Mouse (Mus musculus): ENCODE data around the gene Ly75.

Gene Ly75

DNA sequence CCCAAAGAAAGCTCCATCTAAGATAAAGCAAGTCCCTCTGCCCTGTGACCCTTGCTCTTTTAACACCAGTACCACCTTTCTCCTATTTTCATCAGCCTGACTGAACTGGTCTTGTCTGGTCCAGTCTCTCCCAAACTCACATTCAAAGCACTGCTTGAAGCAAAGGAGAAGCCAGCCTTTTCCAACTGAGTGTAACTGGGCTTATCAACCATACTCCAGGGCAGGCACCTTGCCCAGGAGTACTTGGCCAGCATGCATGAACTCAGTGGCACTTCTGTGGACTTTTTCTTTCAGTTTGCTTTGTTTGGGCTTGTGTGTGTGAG, 1.6 kb upstream of the Ly75 start:
- ChIA-PET POLR2A (interaction anchor here (0.6 to 10.8 kb wide), 51 partner anchors 9 to 850 kb away, joined by 3 to 239 read pairs (median 4); partner anchors contain the start of genes Baz2b (in 1 of the 4), March7 (in 1 of the 4), Pla2r1 (in 1 of the 4) and Tanc1 (in 1 of the 4)), CTCF (interaction anchor here in 3 of 4 experiments (0.6 to 1.8 kb wide), 4 partner anchors 10 to 30 kb away, joined by 3 to 6 read pairs (median 4); no protein-coding TSS in a partner anchor)

DNA sequence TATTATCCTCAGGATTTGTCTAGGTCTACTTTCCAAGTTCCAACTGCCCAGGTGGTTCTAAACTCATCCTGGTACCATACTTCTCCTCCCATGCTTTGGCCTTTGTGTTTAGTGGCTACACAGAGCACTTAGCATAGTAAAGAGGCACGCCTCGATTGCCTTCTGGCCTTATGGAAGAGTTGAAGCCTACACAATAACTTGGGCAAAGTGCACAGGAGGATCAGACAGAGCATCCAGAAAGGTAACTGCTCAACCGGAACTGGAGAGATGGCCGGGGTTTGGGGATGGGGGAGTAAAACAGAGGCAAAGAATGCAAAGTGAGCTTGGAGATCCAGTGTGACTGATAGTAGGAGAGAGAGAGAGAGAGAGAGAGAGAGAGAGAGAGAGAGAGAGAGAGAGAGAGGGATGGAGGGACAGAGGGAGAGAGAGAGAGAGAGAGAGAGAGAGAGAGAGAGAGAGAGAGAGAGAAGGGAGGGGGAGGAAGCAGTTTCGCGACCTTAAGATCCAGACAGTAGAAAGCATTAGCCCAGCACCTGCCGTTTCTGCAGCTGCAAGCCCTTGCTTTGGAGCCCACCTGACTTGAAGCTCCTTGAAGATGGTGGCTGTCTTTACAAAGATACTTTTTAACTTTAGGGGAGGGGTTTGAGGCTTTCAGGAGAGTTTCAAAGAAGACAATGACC, 1.1 kb upstream of the Ly75 start:
- POLR2A ChIA-PET, result interaction anchor here (0.6 to 10.8 kb wide), 69 partner anchors 8 to 1018 kb away, joined by 3 to 239 read pairs (median 4); partner anchors contain the start of genes Baz2b (in 1 of the 4), March7 (in 1 of the 4), Pla2r1 (in 1 of the 4) and Tanc1 (in 1 of the 4)
- CTCF ChIA-PET, result interaction anchor here in 2 of 4 experiments (0.6 to 1.8 kb wide), 3 partner anchors 9 to 26 kb away, joined by 3 to 6 read pairs (median 4); no protein-coding TSS in a partner anchor

DNA sequence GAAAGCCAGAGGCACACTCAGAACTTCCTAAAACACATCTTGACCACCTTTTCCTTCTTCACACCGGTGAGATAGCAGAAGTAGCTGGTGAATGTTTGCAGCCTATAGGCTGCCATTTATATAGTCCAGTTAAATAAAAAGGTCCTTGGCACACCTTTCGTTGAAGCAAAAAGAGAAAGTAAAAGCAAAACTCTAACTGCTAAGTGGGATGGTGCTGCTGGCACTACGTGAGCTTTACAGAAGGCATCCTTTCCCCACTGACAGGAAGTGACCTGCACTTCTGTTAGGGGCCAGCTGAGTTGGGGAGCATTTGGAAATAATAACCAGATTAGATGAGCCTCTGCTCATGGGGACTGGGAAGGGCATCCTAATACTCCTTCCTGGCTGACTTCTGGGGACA, 757 bp downstream of the Ly75 start:
- POLR2A ChIA-PET, result interaction anchor here in 3 of 4 experiments (0.5 to 10.8 kb wide), 23 partner anchors 10 to 1210 kb away, joined by 3 to 239 read pairs (median 7); partner anchors contain the start of genes Baz2b (in 2 of the 3) and March7 (in 2 of the 3)
- CTCF ChIA-PET, result interaction anchor here in 3 of 4 experiments (0.7 to 1.2 kb wide), 3 partner anchors 60 to 754 kb away, joined by 3 to 4 read pairs (median 3); no protein-coding TSS in a partner anchor

DNA sequence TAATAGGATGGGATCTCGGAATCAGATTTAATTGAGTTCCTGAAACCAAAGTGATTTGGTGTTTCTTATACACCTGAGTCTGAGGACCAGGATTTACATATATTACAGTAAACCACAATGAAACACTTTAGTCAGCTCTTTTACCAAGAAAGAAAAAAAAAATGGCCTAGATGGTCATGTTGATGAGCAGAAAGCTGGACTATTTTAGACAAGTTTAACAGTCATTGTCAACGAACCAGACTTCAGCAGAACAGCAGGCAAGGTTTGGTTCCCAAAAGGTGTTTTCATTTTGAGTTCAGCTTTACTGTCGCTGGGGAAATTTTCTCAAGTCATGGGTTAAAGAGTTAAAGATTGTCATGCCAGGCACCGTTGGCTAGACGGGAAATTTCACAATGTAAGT, 5.8 kb downstream of the Ly75 start:
- ChIA-PET POLR2A (interaction anchor here in 3 of 4 experiments (0.8 to 10.8 kb wide), 14 partner anchors 12 to 396 kb away, joined by 3 to 212 read pairs (median 5); no protein-coding TSS in a partner anchor), CTCF (interaction anchor here in 1 of 4 experiments (0.9 to 1.3 kb wide), 2 partner anchors 37 to 122 kb away, joined by 3 read pairs; no protein-coding TSS in a partner anchor)

DNA sequence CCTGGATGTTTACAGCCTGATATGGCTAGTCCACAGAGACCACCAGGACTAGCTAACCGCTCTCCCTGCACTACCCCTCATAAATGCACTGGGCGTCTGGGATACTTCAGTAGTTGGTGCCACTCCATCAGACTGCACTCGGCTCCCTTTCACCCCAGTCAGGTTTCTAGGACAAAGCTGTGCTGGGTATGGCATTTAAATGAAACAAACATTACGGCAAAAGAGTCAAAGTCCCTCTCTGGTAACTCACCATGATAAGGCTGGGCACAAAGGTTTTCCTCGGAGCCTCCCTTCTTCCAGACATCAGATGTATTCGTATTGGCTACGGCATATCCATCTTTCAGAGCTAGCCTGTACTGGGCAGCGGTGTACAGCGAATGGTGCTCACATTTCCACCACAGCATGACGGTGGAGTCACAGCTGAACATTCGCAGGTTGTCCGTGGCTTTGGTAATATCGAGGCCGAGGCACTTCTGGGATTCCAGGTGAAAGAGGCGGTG, 7.4 kb downstream of the Ly75 start:
- POLR2A ChIA-PET, result interaction anchor here (0.8 to 10.8 kb wide), 20 partner anchors 7 to 354 kb away, joined by 3 to 212 read pairs (median 5); partner anchors contain the start of gene Ly75 (in 2 of the 4)
- CTCF ChIA-PET, result interaction anchor here in 1 of 4 experiments (0.6 kb wide), 1 partner anchor 9 kb away, joined by 3 read pairs; no protein-coding TSS in a partner anchor

DNA sequence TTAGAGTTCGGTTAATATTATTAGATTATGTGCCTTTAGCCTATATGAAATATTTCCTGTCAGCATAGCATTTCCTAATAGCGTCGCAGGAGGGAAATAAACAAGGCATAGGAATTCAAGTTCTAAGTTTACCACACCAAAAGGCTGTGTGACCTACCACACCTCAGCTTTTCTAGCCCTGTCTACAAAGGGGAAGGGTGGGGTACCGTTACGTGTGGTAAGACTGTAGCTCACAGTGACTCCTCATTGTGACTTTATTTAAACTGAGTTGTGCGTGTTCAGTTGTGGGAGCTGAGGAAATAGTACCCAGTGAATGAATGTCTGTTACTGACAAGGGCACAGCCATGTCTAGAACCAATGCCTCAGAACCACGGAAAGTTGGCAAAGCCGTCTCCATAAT, 8.0 kb downstream of the Ly75 start:
- ChIA-PET CTCF (interaction anchor here in 1 of 4 experiments (0.6 kb wide), 1 partner anchor 10 kb away, joined by 3 read pairs; no protein-coding TSS in a partner anchor), POLR2A (interaction anchor here (0.6 to 10.8 kb wide), 22 partner anchors 8 to 178 kb away, joined by 3 to 212 read pairs (median 4); partner anchors contain the start of gene Ly75 (in 2 of the 4))

DNA sequence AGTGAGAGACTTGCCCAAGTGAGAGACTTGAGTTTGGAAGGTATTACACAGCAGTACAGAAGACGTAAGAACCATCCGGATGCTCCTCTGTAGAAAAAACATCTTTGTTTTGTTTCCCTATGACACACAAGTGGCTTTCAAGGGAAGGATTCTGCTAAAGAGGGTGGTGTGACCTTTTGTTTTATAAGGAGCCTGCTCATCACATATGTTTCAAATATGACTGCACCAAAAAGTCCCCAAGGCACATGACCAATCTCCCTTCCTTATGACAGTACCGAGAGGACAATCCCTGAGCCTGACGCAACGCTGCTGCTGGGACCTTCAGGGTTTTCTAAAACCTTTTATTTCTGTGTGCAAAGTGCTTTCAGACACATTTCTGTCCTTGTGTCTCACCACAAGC, 12.9 kb downstream of the Ly75 start:
- CTCF ChIA-PET, result no interaction called here
- POLR2A ChIA-PET, result interaction anchor here in 3 of 4 experiments (0.9 to 4.6 kb wide), 6 partner anchors 13 to 64 kb away, joined by 3 to 25 read pairs (median 4); partner anchors contain the start of gene Ly75 (in 3 of the 3)

DNA sequence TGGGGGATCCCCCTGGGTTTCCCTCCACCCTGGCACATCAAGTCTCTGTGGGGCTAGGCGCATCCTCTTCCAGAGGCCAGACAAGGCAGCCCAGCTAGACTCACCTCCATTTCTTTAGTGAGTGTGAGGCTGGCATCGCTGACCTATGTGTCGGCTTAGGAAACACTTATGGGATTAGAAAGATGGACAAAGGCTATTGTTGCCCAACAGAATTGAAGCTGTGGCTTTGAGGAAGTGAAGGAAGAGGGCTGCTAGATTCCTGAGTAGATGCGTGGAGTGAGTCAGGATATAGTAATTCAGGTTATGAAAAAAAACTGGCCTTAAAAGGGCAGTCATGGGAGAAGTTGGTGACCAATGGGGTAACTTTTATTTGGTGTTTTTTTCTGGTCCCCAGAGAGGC, 13.6 kb downstream of the Ly75 start:
- ChIA-PET POLR2A (interaction anchor here in 2 of 4 experiments (1.8 to 2.6 kb wide), 2 partner anchors 13 to 24 kb away, joined by 4 to 8 read pairs; partner anchors contain the start of gene Ly75 (in 1 of the 2)), CTCF (no interaction called here)

DNA sequence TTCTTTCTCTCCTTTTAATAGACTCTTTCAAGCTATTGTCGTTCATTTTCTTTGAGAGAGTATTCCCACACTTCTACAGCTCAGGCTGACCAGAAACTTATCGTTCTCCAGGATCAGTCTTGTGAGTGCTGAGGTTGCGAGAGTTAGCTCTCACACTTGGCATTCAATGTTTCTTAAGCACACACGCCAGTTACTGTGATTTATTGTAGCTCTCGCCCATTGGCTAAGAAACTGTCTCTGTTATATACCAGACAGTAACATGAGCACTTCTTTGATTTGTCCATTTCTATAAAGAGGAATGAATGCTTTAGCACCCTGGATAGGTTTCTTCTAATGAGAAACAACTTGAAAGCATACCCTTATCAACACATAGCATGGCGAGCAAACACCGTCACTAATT, 15.2 kb downstream of the Ly75 start:
- CTCF ChIA-PET, result no interaction called here

DNA sequence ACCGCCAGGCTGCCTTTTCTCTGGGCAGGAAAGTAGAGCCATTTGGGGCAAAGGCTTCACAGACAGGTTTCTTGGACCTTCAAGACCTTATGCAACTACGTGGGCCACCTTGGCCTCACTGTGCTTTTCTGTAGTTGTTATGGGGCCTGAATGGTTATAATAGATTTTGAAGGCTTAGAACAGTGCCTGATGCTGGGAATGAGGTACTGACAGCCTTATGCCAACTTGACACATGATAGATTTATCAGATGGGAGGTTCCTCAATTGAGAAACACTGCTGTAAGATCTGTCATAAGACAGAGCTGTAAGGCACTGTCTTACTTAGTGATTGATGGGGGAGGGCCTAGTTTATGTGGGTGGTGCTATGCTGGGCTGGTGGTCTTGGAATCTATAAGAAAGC, 15.9 kb downstream of the Ly75 start:
- ChIA-PET POLR2A (interaction anchor here (0.5 to 2.6 kb wide), 5 partner anchors 16 to 35 kb away, joined by 3 to 8 read pairs (median 3); partner anchors contain the start of gene Ly75 (in 2 of the 4)), CTCF (no interaction called here)

More for the DNA sequence above, 15.2 kb downstream of the Ly75 start:
- POLR2A ChIA-PET, result interaction anchor here in 3 of 4 experiments (0.5 to 2.6 kb wide), 4 partner anchors 15 to 36 kb away, joined by 3 to 8 read pairs (median 3); partner anchors contain the start of gene Ly75 (in 2 of the 3)

DNA sequence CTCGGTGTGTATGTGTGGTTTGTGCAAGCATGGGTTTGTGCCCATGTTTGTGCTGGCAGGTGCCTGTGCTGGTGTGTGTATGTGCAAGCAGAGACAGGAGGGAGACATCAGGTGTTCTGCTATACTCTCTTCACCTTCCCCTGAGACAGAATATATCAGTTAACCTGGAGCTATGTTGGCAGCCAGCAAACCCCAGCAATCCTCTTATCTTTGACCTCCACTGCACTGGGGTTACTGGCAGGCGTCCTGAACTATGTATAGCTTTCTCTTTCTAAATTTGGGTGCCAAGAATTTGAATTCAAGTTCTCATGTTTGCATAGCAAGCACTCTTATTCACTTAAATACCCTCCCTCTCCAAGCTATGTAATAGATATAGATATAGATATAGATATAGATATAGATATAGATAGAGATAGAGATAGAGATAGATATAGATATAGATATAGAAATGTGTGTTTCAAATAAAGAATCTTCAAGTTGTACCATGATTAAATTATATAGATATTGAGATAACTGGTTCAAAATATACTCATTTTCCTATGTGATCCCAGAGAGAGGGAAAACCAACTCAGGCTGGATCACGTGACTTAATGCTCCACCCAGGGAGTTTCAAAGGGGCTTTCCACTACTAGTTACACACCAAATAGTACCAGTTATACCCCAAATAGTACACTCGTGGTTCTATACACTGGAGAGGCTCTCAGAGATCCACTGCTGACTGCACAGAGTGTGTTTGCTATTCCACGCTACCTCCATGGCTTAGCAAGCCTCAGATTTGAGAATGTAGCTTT, 17.1 kb downstream of the Ly75 start:
- POLR2A ChIA-PET, result interaction anchor here in 1 of 4 experiments (0.6 kb wide), 1 partner anchor 17 kb away, joined by 3 read pairs; the partner anchor contains the start of gene Ly75
- CTCF ChIA-PET, result no interaction called here

DNA sequence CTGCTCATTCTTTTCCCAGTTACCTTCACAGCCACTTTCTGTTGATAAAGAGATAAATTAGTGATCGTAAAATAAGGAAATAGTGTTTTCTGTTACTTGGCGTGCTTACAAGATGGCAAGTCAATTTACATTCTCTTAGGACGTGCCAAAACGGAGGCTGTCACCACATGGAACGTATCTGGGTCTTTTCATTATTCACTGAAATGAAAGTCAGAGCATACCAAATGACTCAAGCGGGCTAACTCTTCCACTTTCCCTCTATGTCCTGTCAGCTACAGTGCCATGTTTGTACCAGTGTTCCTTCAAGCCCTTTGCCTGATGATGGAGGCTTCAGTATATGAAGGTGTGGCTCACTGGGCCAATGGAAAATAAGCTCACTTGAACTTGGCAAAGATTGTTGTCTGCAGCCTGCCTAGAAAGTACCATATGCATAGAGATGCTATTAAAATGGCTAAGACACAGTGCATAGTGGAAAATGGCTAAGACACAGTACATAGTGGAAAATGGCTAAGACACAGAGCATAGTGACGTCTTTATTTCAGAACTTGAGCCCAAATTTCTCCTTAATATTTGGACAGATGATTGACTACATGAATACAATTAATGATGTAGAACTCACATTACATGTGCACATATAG, 17.8 kb downstream of the Ly75 start:
- CTCF ChIA-PET, result interaction anchor here in 1 of 4 experiments (0.6 kb wide), 1 partner anchor 49 kb away, joined by 3 read pairs; no protein-coding TSS in a partner anchor
- POLR2A ChIA-PET, result interaction anchor here in 3 of 4 experiments (0.8 to 1.6 kb wide), 4 partner anchors 10 to 46 kb away, joined by 3 to 7 read pairs (median 3); partner anchors contain the start of gene Ly75 (in 1 of the 3)

DNA sequence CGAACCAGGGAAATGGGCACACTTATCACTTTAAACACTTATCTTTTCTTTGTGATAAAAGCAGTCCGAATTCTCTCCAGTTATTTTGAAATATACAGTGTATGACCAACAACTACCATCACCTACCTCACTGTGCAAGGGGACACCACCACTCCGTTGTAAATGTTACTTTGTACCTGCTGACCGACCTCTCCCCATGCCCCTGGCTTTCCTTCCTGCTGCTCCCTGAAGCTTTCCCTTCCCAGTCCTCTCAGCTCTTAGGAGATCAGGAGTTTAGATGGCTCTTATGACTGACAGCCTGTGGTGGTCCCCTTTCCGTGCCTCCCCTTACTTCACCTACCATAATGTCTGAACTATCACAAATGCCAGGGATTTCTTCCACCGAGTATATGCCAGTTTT, 21.0 kb downstream of the Ly75 start:
- POLR2A ChIA-PET, result interaction anchor here in 1 of 4 experiments (1.2 kb wide), 1 partner anchor 15 kb away, joined by 3 read pairs; no protein-coding TSS in a partner anchor
- CTCF ChIA-PET, result no interaction called here

DNA sequence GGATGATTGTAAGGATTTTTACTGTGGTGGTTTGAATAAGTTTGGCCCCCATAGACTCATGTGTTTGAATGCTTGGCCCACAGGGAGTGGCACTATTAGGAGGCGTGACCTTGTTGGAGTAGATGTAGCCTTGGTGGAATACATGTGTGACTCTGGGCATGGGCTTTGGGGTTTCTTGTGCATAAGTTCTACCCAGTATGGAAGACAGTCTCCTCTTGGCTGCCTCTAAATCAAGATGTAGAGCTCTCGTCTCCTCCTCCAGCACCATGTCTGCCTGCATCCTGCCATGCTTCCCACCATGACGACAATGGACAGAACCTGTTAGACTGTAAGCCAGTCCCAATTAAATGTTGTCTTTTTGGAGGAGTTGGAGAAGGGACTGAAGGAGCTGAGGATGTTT, 23.3 kb downstream of the Ly75 start:
- ChIA-PET CTCF (no interaction called here), POLR2A (no interaction called here)

DNA sequence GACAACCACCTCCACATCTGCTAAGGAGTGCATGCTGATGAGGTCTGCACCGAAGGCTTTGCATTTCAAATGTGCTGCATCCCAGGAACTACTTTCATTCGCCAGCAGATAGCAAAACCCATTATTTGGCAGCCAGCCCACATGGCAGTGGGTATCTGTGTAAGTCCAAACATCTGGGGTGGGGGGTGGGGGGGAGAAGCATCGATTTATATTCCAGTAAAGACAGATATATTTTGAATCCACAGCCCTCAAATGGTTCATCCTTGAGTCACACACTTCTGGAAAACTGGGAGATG, 27.8 kb downstream of the Ly75 start:
- ChIA-PET CTCF (interaction anchor here in 1 of 4 experiments (0.7 kb wide), 1 partner anchor 1160 kb away, joined by 6 read pairs; no protein-coding TSS in a partner anchor), POLR2A (interaction anchor here in 2 of 4 experiments (0.9 to 4.8 kb wide), 3 partner anchors 28 to 47 kb away, joined by 3 to 26 read pairs (median 3); partner anchors contain the start of gene Ly75 (in 2 of the 2))

DNA sequence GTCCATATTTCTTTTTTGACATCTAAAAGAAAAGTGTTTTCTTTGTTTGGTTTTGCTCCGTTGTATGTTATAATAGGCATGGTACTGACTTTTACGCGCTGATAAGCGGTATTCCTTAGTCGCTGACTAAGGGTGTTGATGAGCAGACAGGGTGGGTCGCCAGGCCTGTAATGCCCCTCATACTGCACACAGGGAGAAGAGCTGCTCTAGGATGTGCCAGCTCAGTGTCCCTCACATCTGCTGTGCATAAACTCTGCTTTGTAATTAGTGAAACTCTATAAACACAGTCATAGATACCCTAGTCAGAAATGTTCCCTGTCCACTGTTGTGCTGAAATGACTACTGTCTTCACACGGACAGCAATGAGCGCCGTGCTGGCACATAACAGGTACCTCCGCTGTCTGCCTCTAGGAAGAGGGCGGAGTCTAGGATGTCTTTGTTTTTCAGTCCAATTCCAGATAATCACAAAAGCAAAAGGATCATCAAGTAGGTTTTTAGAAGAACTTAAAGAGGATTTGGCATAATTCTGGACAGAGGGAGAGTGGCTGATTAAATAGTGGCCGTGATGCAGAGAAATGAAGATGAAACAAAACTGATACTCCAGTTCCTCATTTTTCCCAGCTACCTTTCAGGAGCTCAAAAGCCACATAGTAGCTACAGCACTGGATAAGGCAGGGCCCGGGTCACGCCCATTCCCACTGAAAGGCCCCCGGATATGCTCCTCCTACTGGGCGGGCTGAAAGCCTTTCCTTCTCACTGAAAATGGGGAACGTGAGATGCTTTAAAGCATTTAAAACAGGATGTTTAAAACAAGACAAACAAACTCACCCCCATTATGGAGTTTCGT, 28.3 kb downstream of the Ly75 start:
- POLR2A ChIA-PET, result interaction anchor here in 3 of 4 experiments (0.5 to 4.8 kb wide), 7 partner anchors 28 to 357 kb away, joined by 3 to 26 read pairs (median 3); partner anchors contain the start of gene Ly75 (in 2 of the 3)
- CTCF ChIA-PET, result interaction anchor here in 2 of 4 experiments (0.5 to 0.7 kb wide), 2 partner anchors 582 to 1161 kb away, joined by 3 to 6 read pairs; no protein-coding TSS in a partner anchor

DNA sequence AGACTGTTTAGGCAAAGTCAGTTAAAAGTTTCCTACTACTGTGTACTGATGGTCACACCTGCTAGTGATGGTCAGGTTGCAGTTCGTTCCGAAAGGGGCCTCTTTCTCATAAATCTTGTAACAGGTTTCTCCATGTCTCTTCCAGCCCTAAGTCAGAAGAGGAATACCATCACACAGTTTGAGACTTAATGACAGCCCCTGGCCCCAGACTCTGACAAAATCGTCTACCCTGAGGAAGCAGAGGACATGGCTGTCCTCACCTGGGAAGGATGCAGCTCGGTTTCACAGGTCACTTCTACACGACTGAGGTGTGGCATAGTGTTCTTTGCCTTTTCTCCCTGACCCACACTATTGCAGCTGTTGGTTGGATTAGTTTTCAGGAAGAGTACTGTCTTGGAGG, 30.8 kb downstream of the Ly75 start:
- ChIA-PET POLR2A (interaction anchor here in 3 of 4 experiments (0.7 to 4.8 kb wide), 4 partner anchors 11 to 58 kb away, joined by 3 to 26 read pairs (median 4); partner anchors contain the start of gene Ly75 (in 1 of the 3)), CTCF (no interaction called here)

Measured in embryonic stem cell, embryonic (primary cell).